Mouse (Mus musculus) urinary bladder, adult 2 months (tissue): ENCODE data around the gene Tsfm. TPM values are rescaled to one million over a fixed set of nuclear protein-coding genes. Genes with fewer than 3 reads are reported as not detected.

Experiments
- DNase-seq: peaks from one replicate; pipeline ENCODE4 v3.0.0; 2022; ENCODE audit warnings: low spot score
- polyA plus RNA-seq: library from polyadenylated mRNA; depleted of rRNA; stranded (reverse); fragments of >200 nt; gene quantifications from 2 replicates; pipeline ENCODE4 v1.2.3, GENCODE M21; 2012

Tsfm gene
- polyA plus RNA-seq, 1 experiment = 36.9 TPM

- DNase-seq = no peak
Measured at GRCm38 (mm10) chr10:126987183-126988118, 43.2 kb downstream of the Tsfm start.

GRCm38 (mm10) chr10:126986541-126986961 is 44.1 kb downstream of the Tsfm start:
- DNase-seq = peak; percentile 63

GRCm38 (mm10) chr10:126985579-126985978 is 45.1 kb downstream of the Tsfm start:
- no peak for DNase-seq

- no peak for DNase-seq
Measured at GRCm38 (mm10) chr10:126985127-126985526, 45.5 kb downstream of the Tsfm start.

GRCm38 (mm10) chr10:126984189-126985004 is 46.2 kb downstream of the Tsfm start:
- DNase-seq = no peak

GRCm38 (mm10) chr10:126983193-126983725 is 47.4 kb downstream of the Tsfm start:
- no peak for DNase-seq

- no peak for DNase-seq
Measured at GRCm38 (mm10) chr10:126981746-126982145, 48.9 kb downstream of the Tsfm start.

- no peak for DNase-seq
Measured at GRCm38 (mm10) chr10:126980933-126981530, 49.6 kb downstream of the Tsfm start.

GRCm38 (mm10) chr10:126980221-126980932 is 50.3 kb downstream of the Tsfm start:
- no peak for DNase-seq

- DNase-seq = no peak
Measured at GRCm38 (mm10) chr10:126979636-126980151, 50.9 kb downstream of the Tsfm start.

- peak; percentile 63 for DNase-seq
Measured at GRCm38 (mm10) chr10:126979121-126979635, 51.5 kb downstream of the Tsfm start.

GRCm38 (mm10) chr10:126978277-126978994 is 52.2 kb downstream of the Tsfm start, which contains the start of gene Ctdsp2:
Gene Ctdsp2 (plus strand): TSS chr10:126978717.
- DNase-seq = peak; percentile 99

GRCm38 (mm10) chr10:126977076-126977475 is 53.6 kb downstream of the Tsfm start:
- DNase-seq = no peak

- no peak for DNase-seq
Measured at GRCm38 (mm10) chr10:126975706-126976105, 54.9 kb downstream of the Tsfm start.

- DNase-seq = no peak
Measured at GRCm38 (mm10) chr10:126972988-126973387, 57.7 kb downstream of the Tsfm start.

- no peak for DNase-seq
Measured at GRCm38 (mm10) chr10:126972051-126972725, 58.5 kb downstream of the Tsfm start.

- no peak for DNase-seq
Measured at GRCm38 (mm10) chr10:126971363-126972050, 59.1 kb downstream of the Tsfm start.

- DNase-seq = no peak
Measured at GRCm38 (mm10) chr10:126963821-126964220, 66.8 kb downstream of the Tsfm start.

- no peak for DNase-seq
Measured at GRCm38 (mm10) chr10:126962966-126963330, 67.7 kb downstream of the Tsfm start.
